Mouse (Mus musculus) liver, adult 2 months (tissue): ENCODE results near the gene Hist1h1d.

Experiments used
- CTCF ChIP-seq: fragments of 200-500 bp; IDR thresholded peaks from 2 replicates; pipeline ENCODE4 v1.5.1; 2011; ENCODE audit warnings: low read depth, low read length, control low read depth
- POLR2A ChIP-seq: fragments of 200-500 bp; IDR thresholded peaks from 2 replicates; pipeline ENCODE4 v1.6.1; 2011; ENCODE audit warnings: low read length, control low read depth; ENCODE audit not compliant: insufficient read depth; ENCODE audit errors: extremely low read depth

- no peak for TF ChIP-seq POLR2A
- TF ChIP-seq CTCF = no peak
Observed at GRCm38 (mm10) chr13:23518295-23518603, 34.8 kb upstream of the Hist1h1d start.
